Mouse (Mus musculus) spleen, adult 2 months (tissue): Measurements from ENCODE around the gene Tmem14c.

Experiments
- CTCF ChIP-seq: fragments of 200-500 bp; IDR thresholded peaks from 2 replicates; pipeline ENCODE4 v1.5.1; 2011; ENCODE audit warnings: mild to moderate bottlenecking, inconsistent platforms; ENCODE audit not compliant: insufficient read depth, insufficient read length, insufficient replicate concordance; ENCODE audit errors: extremely low read depth
- POLR2A ChIP-seq: fragments of 200-500 bp; IDR thresholded peaks from 2 replicates; pipeline ENCODE4 v1.6.1; 2011; ENCODE audit warnings: low read depth, low read length, inconsistent platforms

GRCm38 (mm10) chr13:41018756-41019591 lies 2.9 kb downstream of the Tmem14c start:
- TF ChIP-seq CTCF (no peak), POLR2A (no peak)
